Mouse (Mus musculus) R1 (cell line): ENCODE data around the gene Slc44a1.

ENCODE experiments used
- DNase-seq: peaks from one replicate; pipeline ENCODE4 v3.0.0-alpha.2; 2018; ENCODE audit warnings: low read depth, low spot score

The Slc44a1 gene

GRCm38 (mm10) chr4:53600462-53600861, 160.2 kb downstream of the Slc44a1 start:
- peak; percentile 90 for DNase-seq

GRCm38 (mm10) chr4:53614576-53615225, 174.5 kb downstream of the Slc44a1 start:
- no peak for DNase-seq

GRCm38 (mm10) chr4:53617968-53618367, 177.8 kb downstream of the Slc44a1 start:
- no peak for DNase-seq

GRCm38 (mm10) chr4:53620104-53620503, 179.9 kb downstream of the Slc44a1 start:
- DNase-seq: no peak

GRCm38 (mm10) chr4:53621084-53621483, 180.9 kb downstream of the Slc44a1 start:
- no peak for DNase-seq

GRCm38 (mm10) chr4:53621490-53621889, 181.3 kb downstream of the Slc44a1 start:
- no peak for DNase-seq

- no peak for DNase-seq
Observed at GRCm38 (mm10) chr4:53623711-53624110, 183.5 kb downstream of the Slc44a1 start.

- DNase-seq: peak; percentile 27
Observed at GRCm38 (mm10) chr4:53624816-53625215, 184.6 kb downstream of the Slc44a1 start.

- DNase-seq: no peak
Observed at GRCm38 (mm10) chr4:53625263-53625662, 185.1 kb downstream of the Slc44a1 start.

GRCm38 (mm10) chr4:53628924-53629323, 188.7 kb downstream of the Slc44a1 start:
- no peak for DNase-seq

GRCm38 (mm10) chr4:53630963-53631315, 190.7 kb downstream of the Slc44a1 start:
- no peak for DNase-seq

- DNase-seq: peak; percentile 78
Observed at GRCm38 (mm10) chr4:53631316-53632010, 191.2 kb downstream of the Slc44a1 start, which contains the start of gene Fsd1l. Gene Fsd1l, plus strand, starts transcription at chr4:53631471.

GRCm38 (mm10) chr4:53632011-53632349, 191.8 kb downstream of the Slc44a1 start:
- no peak for DNase-seq

GRCm38 (mm10) chr4:53635336-53635735, 195.1 kb downstream of the Slc44a1 start:
- DNase-seq: no peak

- DNase-seq: no peak
Observed at GRCm38 (mm10) chr4:53637269-53637909, 197.2 kb downstream of the Slc44a1 start.

- no peak for DNase-seq
Observed at GRCm38 (mm10) chr4:53638549-53639123, 198.4 kb downstream of the Slc44a1 start.

- DNase-seq: no peak
Observed at GRCm38 (mm10) chr4:53658029-53658428, 217.8 kb downstream of the Slc44a1 start.

- DNase-seq: no peak
Observed at GRCm38 (mm10) chr4:53660711-53661110, 220.5 kb downstream of the Slc44a1 start.
